ENCODE assay signal across 8 mouse cellular contexts in genomic region chr4:148115467-148115866, GRCm38 (mm10). TPM values are rescaled to one million over a fixed set of nuclear protein-coding genes. Genes with fewer than 3 reads are reported as not detected.
DNase-seq lines count a peak whose midpoint lies in the region; ATAC-seq and TF ChIP-seq lines count a peak whose summit lies in the region.

No protein-coding gene starts in this region.

- H3K4me2 ChIP-seq in embryonic facial prominence, embryonic 11.5 days (ENCODE audit: low read depth, low read length): no peak overlapping the region
- peak overlapping the region; percentile 0; the same call in 1 of the 2 replicates for H3K4me2 ChIP-seq in hindbrain, embryonic 12.5 days (replicated peaks)
- peak overlapping the region; percentile 27; the same call in 1 of the 2 replicates for H3K4me2 ChIP-seq in limb, embryonic 14.5 days (replicated peaks; ENCODE audit: low read depth, low read length, severe bottlenecking)
- no peak overlapping the region; the same call in 1 of the 2 replicates for H3K4me2 ChIP-seq in midbrain, embryonic 16.5 days (ENCODE audit: low read length)

- H3K36me3 ChIP-seq in embryonic facial prominence, embryonic 11.5 days (replicated peaks; ENCODE audit: control insufficient read depth, insufficient read depth, low read depth, low read length): no peaks in the 10 kb centered on the region
- peaks cover 21% of the 10 kb centered on the region for H3K36me3 ChIP-seq in hindbrain, embryonic 12.5 days
- no peaks in the 10 kb centered on the region for H3K36me3 ChIP-seq in limb, embryonic 14.5 days (ENCODE audit: control insufficient read depth, insufficient read depth, low read length)
- H3K36me3 ChIP-seq in midbrain, embryonic 16.5 days (ENCODE audit: control insufficient read depth, insufficient read depth, low read length): peaks cover 9% of the 10 kb centered on the region; the same call in 1 of the 2 replicates

- peak overlapping the region; percentile 41 for H3K9ac ChIP-seq in embryonic facial prominence, embryonic 11.5 days (replicated peaks; ENCODE audit: low read length)
- H3K9ac ChIP-seq in hindbrain, embryonic 12.5 days: peak overlapping the region; percentile 46; the same call in 1 of the 2 replicates
- H3K9ac ChIP-seq in limb, embryonic 14.5 days (ENCODE audit: low read depth, low read length, severe bottlenecking): peak overlapping the region; percentile 36; the same call in 1 of the 2 replicates
- peak overlapping the region; percentile 40; the same call in 1 of the 2 replicates for H3K9ac ChIP-seq in midbrain, embryonic 16.5 days (ENCODE audit: low read depth, low read length)

- H3K4me3 ChIP-seq in embryonic facial prominence, embryonic 11.5 days (ENCODE audit: low read depth, low read length): no peak overlapping the region
- no peak overlapping the region for H3K4me3 ChIP-seq in hindbrain, embryonic 12.5 days
- no peak overlapping the region for H3K4me3 ChIP-seq in limb, embryonic 14.5 days (replicated peaks; ENCODE audit: low read length)
- H3K4me3 ChIP-seq in midbrain, embryonic 16.5 days (ENCODE audit: low read depth, low read length): no peak overlapping the region

- no peaks in the 10 kb centered on the region for H3K27me3 ChIP-seq in embryonic facial prominence, embryonic 11.5 days (ENCODE audit: control insufficient read depth, insufficient read depth, low read length)
- H3K27me3 ChIP-seq in hindbrain, embryonic 12.5 days: peaks cover 4% of the 10 kb centered on the region; the same call in 1 of the 2 replicates
- no peaks in the 10 kb centered on the region for H3K27me3 ChIP-seq in limb, embryonic 14.5 days (ENCODE audit: control insufficient read depth, insufficient read depth, low read length)
- H3K27me3 ChIP-seq in midbrain, embryonic 16.5 days (ENCODE audit: control insufficient read depth, insufficient read depth, low read depth, low read length): no peaks in the 10 kb centered on the region

- no peaks in the 10 kb centered on the region for H3K4me1 ChIP-seq in embryonic facial prominence, embryonic 11.5 days (ENCODE audit: control insufficient read depth, insufficient read depth, low read length)
- peaks cover 10% of the 10 kb centered on the region for H3K4me1 ChIP-seq in hindbrain, embryonic 12.5 days
- peaks cover 7% of the 10 kb centered on the region; the same call in 1 of the 2 replicates for H3K4me1 ChIP-seq in limb, embryonic 14.5 days (ENCODE audit: control insufficient read depth, insufficient read depth, low read length)
- H3K4me1 ChIP-seq in midbrain, embryonic 16.5 days (ENCODE audit: control insufficient read depth, insufficient read depth, low read length): peaks cover 9% of the 10 kb centered on the region

- TF ChIP-seq POLR2A in limb, embryonic 14.5 days (IDR thresholded peaks at IDR 0.05; ENCODE audit: borderline replicate concordance, extremely low read depth, insufficient read depth, insufficient read length): no peak

- no peak overlapping the region for H3K27ac ChIP-seq in embryonic facial prominence, embryonic 11.5 days (replicated peaks; ENCODE audit: low read depth, low read length)
- H3K27ac ChIP-seq in hindbrain, embryonic 12.5 days: peak overlapping the region; percentile 64
- no peak overlapping the region for H3K27ac ChIP-seq in limb, embryonic 14.5 days (replicated peaks; ENCODE audit: low read depth, low read length)
- H3K27ac ChIP-seq in midbrain, embryonic 16.5 days (ENCODE audit: low read length): peak overlapping the region; percentile 76; the same call in 1 of the 2 replicates

- no peaks in the 10 kb centered on the region; the same call in 1 of the 2 replicates for H3K9me3 ChIP-seq in embryonic facial prominence, embryonic 11.5 days (replicated peaks; ENCODE audit: control insufficient read depth, low read length)
- peaks cover 2% of the 10 kb centered on the region for H3K9me3 ChIP-seq in hindbrain, embryonic 12.5 days (replicated peaks)
- H3K9me3 ChIP-seq in limb, embryonic 14.5 days (ENCODE audit: control insufficient read depth, low read length): no peaks in the 10 kb centered on the region
- no peaks in the 10 kb centered on the region for H3K9me3 ChIP-seq in midbrain, embryonic 16.5 days (replicated peaks; ENCODE audit: control insufficient read depth, low read length, poor library complexity, severe bottlenecking)

- DNase-seq in adrenal gland, postnatal 10 days: peak; percentile 47
- DNase-seq in adrenal gland, adult 18-20 months (ENCODE audit: low spot score in 2 of 2): no peak
- peak; percentile 52 to 56 for DNase-seq in B cell, adult 2 months
- peak; percentile 72 for DNase-seq in embryonic facial prominence, embryonic 11.5 days (ENCODE audit: low spot score)
- no peak for DNase-seq in limb, embryonic 14.5 days (ENCODE audit: low spot score)
- no peak for DNase-seq in layer of hippocampus, adult 11-12 months (ENCODE audit: low spot score)

- 0 out of 2 replicates have a peak, but pooled peaks have one; percentile 10 for ATAC-seq in embryonic facial prominence, embryonic 11.5 days (replicated peaks; ENCODE audit: insufficient number of reproducible peaks, low FRiP score, low TSS enrichment, low read depth)
- ATAC-seq in hindbrain, embryonic 12.5 days (ENCODE audit: low FRiP score): 0 out of 2 replicates have a peak, but pooled peaks have one; percentile 26
- ATAC-seq in limb, embryonic 14.5 days (ENCODE audit: low FRiP score, low read depth): peak; percentile 25; the same call in 1 of the 2 replicates
- peak; percentile 20; the same call in 1 of the 2 replicates for ATAC-seq in midbrain, embryonic 16.5 days

- WGBS in embryonic facial prominence, embryonic 11.5 days: 3% methylated on average over 15 of the region's 15 CpGs
- WGBS in hindbrain, embryonic 12.5 days: 7% methylated on average over 15 of the region's 15 CpGs
- 5% methylated on average over 15 of the region's 15 CpGs for WGBS in limb, embryonic 14.5 days
- WGBS in midbrain, embryonic 16.5 days: 8% methylated on average over 15 of the region's 15 CpGs

RNA-seq across cellular contexts. Expression of gene Mad2l2, which starts 14.7 kb away (rescaled TPM):
- 10 to 100 TPM; 22.3 to 23.9 TPM for total RNA-seq in adrenal gland, postnatal 10 days (2021)
- 10 to 100 TPM; 20.2 to 21.6 TPM for total RNA-seq in adrenal gland, adult 18-20 months (2021)
- polyA plus RNA-seq in embryonic facial prominence, embryonic 11.5 days (2014; fragmentation: Nextera tagmentation; extraction: Ambion mirVana): 75.3 and 83.4 TPM in 2 replicates
- polyA plus RNA-seq in hindbrain, embryonic 12.5 days (2016; fragmentation: Nextera tagmentation; extraction: Ambion mirVana): 85.5 and 89.9 TPM in 2 replicates
- polyA plus RNA-seq in limb, embryonic 14.5 days (2012; rRNA removed): 55.9 and 56.9 TPM in 2 replicates
- polyA plus RNA-seq in limb, embryonic 14.5 days (2014; fragmentation: Nextera tagmentation; extraction: Ambion mirVana): 66.0 and 77.8 TPM in 2 replicates
- polyA plus RNA-seq in midbrain, embryonic 16.5 days (2015; fragmentation: Nextera tagmentation; extraction: Ambion mirVana): 98.2 and 100 TPM in 2 replicates

RNA-seq across cellular contexts. Expression of gene Draxin, which starts 15.0 kb away (rescaled TPM):
- total RNA-seq in adrenal gland, postnatal 10 days (2021): under 1 TPM; 0.18 to 0.27 TPM
- total RNA-seq in adrenal gland, adult 18-20 months (2021): under 1 TPM in 1 of 2 experiments, not detected in 1; 0.07 TPM
- 1.2 and 2.2 TPM in 2 replicates for polyA plus RNA-seq in embryonic facial prominence, embryonic 11.5 days (2014; fragmentation: Nextera tagmentation; extraction: Ambion mirVana)
- polyA plus RNA-seq in hindbrain, embryonic 12.5 days (2016; fragmentation: Nextera tagmentation; extraction: Ambion mirVana): 11.6 and 12.8 TPM in 2 replicates
- polyA plus RNA-seq in limb, embryonic 14.5 days (2012; rRNA removed): 1.5 and 1.7 TPM in 2 replicates
- 0.45 and 0.50 TPM in 2 replicates for polyA plus RNA-seq in limb, embryonic 14.5 days (2014; fragmentation: Nextera tagmentation; extraction: Ambion mirVana)
- 11.8 and 11.9 TPM in 2 replicates for polyA plus RNA-seq in midbrain, embryonic 16.5 days (2015; fragmentation: Nextera tagmentation; extraction: Ambion mirVana)

RNA-seq across cellular contexts. Expression of gene Agtrap, which starts 27.6 kb away (rescaled TPM):
- 10 to 100 TPM; 45.4 to 45.5 TPM for total RNA-seq in adrenal gland, postnatal 10 days (2021)
- 10 to 100 TPM; 54.8 to 85.8 TPM for total RNA-seq in adrenal gland, adult 18-20 months (2021)
- polyA plus RNA-seq in embryonic facial prominence, embryonic 11.5 days (2014; fragmentation: Nextera tagmentation; extraction: Ambion mirVana): 7.0 and 10.3 TPM in 2 replicates
- 10.3 and 11.9 TPM in 2 replicates for polyA plus RNA-seq in hindbrain, embryonic 12.5 days (2016; fragmentation: Nextera tagmentation; extraction: Ambion mirVana)
- 11.0 and 14.6 TPM in 2 replicates for polyA plus RNA-seq in limb, embryonic 14.5 days (2012; rRNA removed)
- 17.6 and 20.1 TPM in 2 replicates for polyA plus RNA-seq in limb, embryonic 14.5 days (2014; fragmentation: Nextera tagmentation; extraction: Ambion mirVana)
- polyA plus RNA-seq in midbrain, embryonic 16.5 days (2015; fragmentation: Nextera tagmentation; extraction: Ambion mirVana): 7.7 and 8.1 TPM in 2 replicates

RNA-seq across cellular contexts. Expression of gene Fbxo6, which starts 36.5 kb away (rescaled TPM):
- total RNA-seq in adrenal gland, postnatal 10 days (2021): 10 to 100 TPM; 30.4 to 31.3 TPM
- total RNA-seq in adrenal gland, adult 18-20 months (2021): 10 to 100 TPM; 38.1 to 46.5 TPM
- polyA plus RNA-seq in embryonic facial prominence, embryonic 11.5 days (2014; fragmentation: Nextera tagmentation; extraction: Ambion mirVana): 9.8 and 11.3 TPM in 2 replicates
- polyA plus RNA-seq in hindbrain, embryonic 12.5 days (2016; fragmentation: Nextera tagmentation; extraction: Ambion mirVana): 15.2 and 15.9 TPM in 2 replicates
- polyA plus RNA-seq in limb, embryonic 14.5 days (2012; rRNA removed): 12.4 and 13.9 TPM in 2 replicates
- polyA plus RNA-seq in limb, embryonic 14.5 days (2014; fragmentation: Nextera tagmentation; extraction: Ambion mirVana): 15.5 and 16.4 TPM in 2 replicates
- polyA plus RNA-seq in midbrain, embryonic 16.5 days (2015; fragmentation: Nextera tagmentation; extraction: Ambion mirVana): 18.5 and 23.8 TPM in 2 replicates

RNA-seq across cellular contexts. Expression of gene Fbxo44, which starts 44.8 kb away (rescaled TPM):
- total RNA-seq in adrenal gland, postnatal 10 days (2021): 1 to 10 TPM; 7.1 to 7.2 TPM
- 10 to 100 TPM; 14.1 to 21.4 TPM for total RNA-seq in adrenal gland, adult 18-20 months (2021)
- 24.0 and 25.1 TPM in 2 replicates for polyA plus RNA-seq in embryonic facial prominence, embryonic 11.5 days (2014; fragmentation: Nextera tagmentation; extraction: Ambion mirVana)
- 77.6 and 80.6 TPM in 2 replicates for polyA plus RNA-seq in hindbrain, embryonic 12.5 days (2016; fragmentation: Nextera tagmentation; extraction: Ambion mirVana)
- 21.1 and 24.7 TPM in 2 replicates for polyA plus RNA-seq in limb, embryonic 14.5 days (2012; rRNA removed)
- 8.1 and 10.8 TPM in 2 replicates for polyA plus RNA-seq in limb, embryonic 14.5 days (2014; fragmentation: Nextera tagmentation; extraction: Ambion mirVana)
- polyA plus RNA-seq in midbrain, embryonic 16.5 days (2015; fragmentation: Nextera tagmentation; extraction: Ambion mirVana): 90.1 and 102 TPM in 2 replicates

Comparison
In these comparisons a context has a peak if more than half of its experiments do, and no peak if none do; other contexts are left out.
1. DNase-seq: peak in adrenal gland, postnatal 10 days (single experiment), B cell, adult 2 months (2 of 2) and embryonic facial prominence, embryonic 11.5 days (single experiment); none in adrenal gland, adult 18-20 months (0 of 2), limb, embryonic 14.5 days (single experiment) and layer of hippocampus, adult 11-12 months (single experiment).
2. H3K27ac ChIP-seq: peak in hindbrain, embryonic 12.5 days (single experiment) and midbrain, embryonic 16.5 days (single experiment); none in embryonic facial prominence, embryonic 11.5 days (single experiment) and limb, embryonic 14.5 days (single experiment).
3. H3K4me2 ChIP-seq: peak in hindbrain, embryonic 12.5 days (single experiment) and limb, embryonic 14.5 days (single experiment); none in embryonic facial prominence, embryonic 11.5 days (single experiment) and midbrain, embryonic 16.5 days (single experiment).
4. Peak in every context shown above with its lines, with median percentiles within 50 percentile points of each other: ATAC-seq and H3K9ac ChIP-seq.